Mouse (Mus musculus): Measurements from ENCODE around the gene Cd276. TPM values are rescaled to one million over a fixed set of nuclear protein-coding genes. Genes with fewer than 3 reads are reported as not detected.

Gene Cd276
- polyA plus RNA-seq, 1 experiment: 1.3 TPM

DNA sequence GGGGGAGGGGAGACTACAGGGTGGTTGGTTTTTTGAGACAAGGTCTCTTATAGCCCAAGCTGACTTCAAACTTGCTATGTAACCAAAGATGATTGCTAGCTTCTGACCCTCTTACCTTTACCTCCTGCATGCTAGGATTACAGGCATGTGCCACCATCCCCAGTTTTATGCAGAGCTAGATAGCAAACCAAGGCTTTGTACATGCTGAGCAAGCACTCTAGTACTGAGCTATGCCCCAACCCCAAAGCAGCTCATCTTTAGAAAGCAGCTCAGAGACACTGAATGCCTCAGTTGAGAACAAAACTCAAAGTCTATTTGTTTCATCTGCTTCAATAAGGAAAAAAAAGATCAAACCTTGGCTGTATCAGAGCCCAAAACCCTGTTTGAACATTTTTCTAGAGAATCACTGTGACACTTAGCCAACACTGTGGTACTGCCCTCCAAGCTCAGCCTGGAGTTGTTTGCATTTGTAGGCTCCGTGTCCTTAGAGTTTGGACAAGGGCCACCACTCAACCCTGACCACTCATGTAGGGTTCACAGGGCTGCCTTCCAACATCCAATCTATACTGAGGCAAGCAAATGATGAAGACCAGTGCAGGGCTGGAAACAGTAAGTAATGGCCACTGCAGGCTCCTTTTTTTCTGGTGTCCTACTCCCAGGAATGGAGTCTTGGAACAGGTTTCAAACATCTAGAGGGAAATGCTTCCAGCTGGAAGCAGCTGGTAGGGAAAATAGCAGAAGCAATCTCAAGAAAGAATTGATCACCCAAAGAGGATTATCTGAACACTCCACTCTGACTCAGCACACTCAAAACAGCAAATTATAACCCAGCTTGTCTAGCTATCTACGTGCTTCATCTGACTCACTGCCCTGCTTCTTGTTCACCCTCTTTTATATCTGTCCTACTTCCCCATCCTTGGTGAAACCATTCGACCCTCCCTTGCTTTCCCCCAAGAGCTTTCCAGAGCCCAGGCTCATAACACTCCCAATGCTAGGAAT is 2.5 kb upstream of the Cd276 start:
- Histone ChIP-seq H3K4me3 (ENCODE audit: insufficient read depth, low read depth, low read length) (no peak overlapping the region), H3K4me1 (ENCODE audit: control insufficient read depth, insufficient read depth, low read length) (no peaks in the 10 kb centered on the region), H3K27ac (ENCODE audit: insufficient read depth, low read depth, low read length) (no peak overlapping the region), H3K36me3 (ENCODE audit: control insufficient read depth, insufficient read depth, low read length) (no peaks in the 10 kb centered on the region), H3K27me3 (replicated peaks; ENCODE audit: control insufficient read depth, insufficient read depth, low read length) (no peaks in the 10 kb centered on the region)
- no peak for DNase-seq
- no peak for TF ChIP-seq POLR2A (IDR thresholded peaks at IDR 0.05; ENCODE audit: low read depth, low read length)
- no peak for TF ChIP-seq CTCF (conservative IDR thresholded peaks at IDR 0.05; ENCODE audit: insufficient read depth, insufficient read length, low read depth, low read length)
- WGBS: 63% methylated on average over 3 of the region's 3 CpGs

DNA sequence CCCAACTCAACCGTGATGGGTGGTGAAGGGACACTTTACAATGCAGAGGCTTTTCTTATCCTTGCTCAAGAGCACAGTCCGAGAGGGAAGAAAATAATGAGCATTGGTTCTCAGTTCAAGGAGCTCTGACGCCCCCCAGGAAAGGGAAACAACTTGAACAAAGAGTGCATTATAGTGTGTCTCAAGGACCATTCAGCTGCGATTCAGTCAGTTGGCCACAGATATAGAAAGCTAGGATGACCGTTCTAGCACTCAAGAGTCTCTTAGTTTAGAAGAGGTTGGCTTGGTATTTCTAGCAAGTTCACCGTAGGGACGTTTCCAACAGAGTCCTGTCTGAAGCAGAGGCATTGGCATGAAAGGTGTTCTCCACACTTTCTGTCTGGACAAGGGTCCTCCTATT is 1.4 kb upstream of the Cd276 start:
- no peaks in the 10 kb centered on the region for H3K4me1 ChIP-seq (ENCODE audit: control insufficient read depth, insufficient read depth, low read length)
- WGBS: 74% methylated on average over 7 of the region's 7 CpGs
- H3K36me3 ChIP-seq (ENCODE audit: control insufficient read depth, insufficient read depth, low read length): no peaks in the 10 kb centered on the region
- no peak overlapping the region for H3K27ac ChIP-seq (ENCODE audit: insufficient read depth, low read depth, low read length)
- H3K27me3 ChIP-seq (replicated peaks; ENCODE audit: control insufficient read depth, insufficient read depth, low read length): no peaks in the 10 kb centered on the region
- no peak for TF ChIP-seq POLR2A (IDR thresholded peaks at IDR 0.05; ENCODE audit: low read depth, low read length)
- no peak for TF ChIP-seq CTCF (conservative IDR thresholded peaks at IDR 0.05; ENCODE audit: insufficient read depth, insufficient read length, low read depth, low read length)
- no peak for DNase-seq
- no peak overlapping the region for H3K4me3 ChIP-seq (ENCODE audit: insufficient read depth, low read depth, low read length)

DNA sequence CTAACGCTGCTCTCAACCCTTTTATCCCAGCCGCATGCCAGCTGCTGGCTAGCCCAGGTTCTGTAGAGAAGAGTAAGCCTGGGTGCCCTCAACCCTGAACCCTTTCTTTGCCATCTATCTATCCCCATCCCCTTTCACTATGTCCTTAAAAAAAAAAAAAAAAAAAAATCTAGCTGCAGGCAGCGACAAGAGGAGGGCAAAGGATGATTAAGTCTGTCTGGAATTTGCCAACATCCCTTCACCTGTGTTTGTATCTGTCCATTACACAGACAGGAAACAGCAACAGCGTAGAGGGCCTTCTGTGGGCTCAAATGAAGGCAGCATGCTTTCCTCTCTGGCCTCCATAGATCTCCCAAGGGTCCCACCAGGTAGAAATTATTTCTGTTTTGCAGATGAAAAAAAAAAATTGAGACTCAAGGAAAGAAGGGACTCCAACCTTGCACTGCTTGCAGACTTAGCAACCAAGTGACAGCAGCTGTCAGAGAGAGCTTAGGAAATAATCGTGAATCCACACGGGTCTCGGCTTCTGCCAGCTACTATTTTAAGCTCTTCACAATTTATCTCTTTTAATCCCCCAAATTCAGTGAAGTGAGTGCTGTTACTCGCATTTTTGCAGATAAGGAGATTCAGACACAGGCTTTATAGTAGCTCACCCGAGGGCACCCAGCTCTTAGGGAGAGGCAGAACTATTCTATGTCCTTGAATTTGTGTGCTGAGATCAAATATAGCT is 613 bp upstream of the Cd276 start:
- 40% methylated on average over 9 of the region's 9 CpGs for WGBS
- Histone ChIP-seq H3K4me1 (ENCODE audit: control insufficient read depth, insufficient read depth, low read length) (no peaks in the 10 kb centered on the region), H3K4me3 (ENCODE audit: insufficient read depth, low read depth, low read length) (peak overlapping the region; percentile 53), H3K27me3 (replicated peaks; ENCODE audit: control insufficient read depth, insufficient read depth, low read length) (no peaks in the 10 kb centered on the region), H3K36me3 (ENCODE audit: control insufficient read depth, insufficient read depth, low read length) (no peaks in the 10 kb centered on the region), H3K27ac (ENCODE audit: insufficient read depth, low read depth, low read length) (no peak overlapping the region)
- TF ChIP-seq CTCF (conservative IDR thresholded peaks at IDR 0.05; ENCODE audit: insufficient read depth, insufficient read length, low read depth, low read length) (no peak), POLR2A (IDR thresholded peaks at IDR 0.05; ENCODE audit: low read depth, low read length) (no peak)
- DNase-seq: no peak

DNA sequence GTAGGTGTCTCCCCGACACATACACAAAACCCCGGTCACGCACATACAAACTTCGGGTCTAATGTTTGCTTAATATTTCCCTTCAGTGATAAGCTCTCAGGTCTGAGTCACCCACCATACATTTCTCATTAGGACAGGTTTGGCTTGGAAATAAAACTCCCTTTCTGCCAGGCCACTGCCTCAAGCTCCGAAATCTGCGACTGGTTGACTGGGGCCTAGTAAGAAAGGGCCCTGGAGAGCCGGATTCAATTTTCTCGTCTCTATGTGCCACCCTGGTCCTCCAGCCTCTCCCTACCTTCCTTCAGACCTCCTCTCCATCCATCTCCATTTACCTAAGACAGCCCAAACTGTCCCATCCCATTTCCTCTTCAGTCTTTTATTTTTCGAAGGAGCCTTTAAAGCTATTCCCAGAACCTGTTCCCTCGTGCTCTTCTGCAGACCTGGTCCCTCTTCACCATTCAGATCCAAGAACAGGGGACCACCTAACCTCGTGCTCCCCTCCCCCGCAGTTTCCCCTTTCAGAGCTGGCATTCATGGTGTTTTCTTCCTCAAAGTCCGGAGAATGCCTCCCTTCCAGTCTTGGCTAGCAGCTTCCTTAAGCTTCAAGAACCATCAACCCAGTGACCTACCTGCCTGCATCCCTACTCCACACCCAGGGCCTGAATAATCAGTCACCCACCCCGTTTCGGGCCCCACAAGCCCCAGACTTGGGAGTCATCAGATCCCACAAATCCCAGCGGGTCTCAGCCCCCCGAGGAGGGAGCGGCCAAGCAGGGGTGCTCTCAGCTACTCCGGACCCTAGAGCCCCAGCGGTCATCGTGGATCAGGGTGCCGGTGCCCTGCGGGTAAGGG is 955 bp downstream of the Cd276 start:
- Histone ChIP-seq H3K27me3 (replicated peaks; ENCODE audit: control insufficient read depth, insufficient read depth, low read length) (no peaks in the 10 kb centered on the region), H3K4me1 (ENCODE audit: control insufficient read depth, insufficient read depth, low read length) (no peaks in the 10 kb centered on the region), H3K36me3 (ENCODE audit: control insufficient read depth, insufficient read depth, low read length) (no peaks in the 10 kb centered on the region), H3K27ac (ENCODE audit: insufficient read depth, low read depth, low read length) (no peak overlapping the region), H3K4me3 (ENCODE audit: insufficient read depth, low read depth, low read length) (peak overlapping the region; percentile 53)
- WGBS: 27% methylated on average over 23 of the region's 23 CpGs
- no peak for TF ChIP-seq CTCF (conservative IDR thresholded peaks at IDR 0.05; ENCODE audit: insufficient read depth, insufficient read length, low read depth, low read length)
- TF ChIP-seq POLR2A (IDR thresholded peaks at IDR 0.05; ENCODE audit: low read depth, low read length): no peak
- no peak for DNase-seq

DNA sequence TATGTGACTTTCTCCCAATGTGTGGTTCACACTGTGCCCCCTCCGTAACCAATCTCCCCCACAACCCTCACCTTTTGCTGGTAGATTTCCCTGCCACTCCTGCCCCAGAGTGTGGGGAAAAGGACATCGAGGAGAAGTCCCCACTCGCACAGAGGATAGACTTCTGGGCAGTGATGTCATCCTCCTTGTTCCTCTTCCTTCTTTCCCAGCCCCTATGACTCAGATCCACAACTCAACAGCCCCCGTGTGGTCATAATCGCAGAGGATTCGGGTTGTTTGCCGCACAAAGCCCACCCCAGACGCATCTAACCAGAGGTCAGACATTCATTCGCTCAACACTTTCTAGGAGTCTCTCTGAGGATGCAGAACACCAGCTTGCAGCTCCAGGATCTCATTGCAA is 3.2 kb downstream of the Cd276 start:
- WGBS: 81% methylated on average over 9 of the region's 9 CpGs

DNA sequence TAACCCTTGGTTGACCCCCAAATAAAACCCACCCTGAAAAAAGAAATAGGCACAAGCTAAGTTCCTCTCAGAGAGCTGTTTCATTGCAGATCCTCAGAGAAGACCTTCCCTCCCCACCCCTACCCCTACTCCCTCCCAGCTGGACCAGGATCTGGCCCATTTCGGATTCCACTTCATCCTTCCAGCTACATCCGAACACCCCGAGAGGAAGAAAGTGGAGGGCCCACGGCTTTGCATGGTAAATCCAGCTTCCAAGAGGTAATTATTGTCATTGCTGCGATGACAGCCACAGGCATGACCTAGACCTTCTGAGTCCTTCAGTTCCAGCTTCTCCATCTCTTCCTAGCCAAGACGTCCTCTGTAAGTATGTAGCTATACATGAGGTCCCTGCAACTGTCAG is 4.3 kb downstream of the Cd276 start:
- no peaks in the 10 kb centered on the region for H3K27me3 ChIP-seq (replicated peaks; ENCODE audit: control insufficient read depth, insufficient read depth, low read length)
- 94% methylated on average over 6 of the region's 6 CpGs for WGBS
- TF ChIP-seq POLR2A (IDR thresholded peaks at IDR 0.05; ENCODE audit: low read depth, low read length) (no peak), CTCF (conservative IDR thresholded peaks at IDR 0.05; ENCODE audit: insufficient read depth, insufficient read length, low read depth, low read length) (no peak)
- H3K36me3 ChIP-seq (ENCODE audit: control insufficient read depth, insufficient read depth, low read length): no peaks in the 10 kb centered on the region
- no peak for DNase-seq
- H3K27ac ChIP-seq (ENCODE audit: insufficient read depth, low read depth, low read length): no peak overlapping the region
- H3K4me1 ChIP-seq (ENCODE audit: control insufficient read depth, insufficient read depth, low read length): no peaks in the 10 kb centered on the region
- H3K4me3 ChIP-seq (ENCODE audit: insufficient read depth, low read depth, low read length): no peak overlapping the region

More for the DNA sequence above, 3.2 kb downstream of the Cd276 start:
- TF ChIP-seq POLR2A (IDR thresholded peaks at IDR 0.05; ENCODE audit: low read depth, low read length) (no peak), CTCF (conservative IDR thresholded peaks at IDR 0.05; ENCODE audit: insufficient read depth, insufficient read length, low read depth, low read length) (no peak)
- no peaks in the 10 kb centered on the region for H3K36me3 ChIP-seq (ENCODE audit: control insufficient read depth, insufficient read depth, low read length)
- H3K27ac ChIP-seq (ENCODE audit: insufficient read depth, low read depth, low read length): no peak overlapping the region
- H3K27me3 ChIP-seq (replicated peaks; ENCODE audit: control insufficient read depth, insufficient read depth, low read length): no peaks in the 10 kb centered on the region
- no peaks in the 10 kb centered on the region for H3K4me1 ChIP-seq (ENCODE audit: control insufficient read depth, insufficient read depth, low read length)
- DNase-seq: no peak
- no peak overlapping the region for H3K4me3 ChIP-seq (ENCODE audit: insufficient read depth, low read depth, low read length)

All from kidney, adult 2 months (tissue).